17 mouse cellular contexts compared by ENCODE assay signal in genomic region chr12:9368682-9369081, GRCm38 (mm10).
DNase-seq lines count a peak whose midpoint lies in the region; ATAC-seq lines count a peak whose summit lies in the region.
"Had no signal": no experiment of that assay in that cellular context is flagged by ENCODE, and none has a peak within 500 bp of the region (broad histone marks: within the 10 kb centered on the region; RNA-seq: fewer than 3 reads in every experiment).

No protein-coding gene starts in this region.

- DNase-seq in adrenal gland, postnatal 10 days: peak; percentile 22
- DNase-seq in adrenal gland, adult 8-10 months: no peak
- DNase-seq in neural tube, embryonic 10.5 days (ENCODE audit: extremely low spot score, low spot score): no peak
- DNase-seq in hindlimb bud, embryonic 11.5 days (ENCODE audit: extremely low spot score, low read depth, low spot score): peak; percentile 56
- peak; percentile 43 for DNase-seq in skeletal muscle tissue, adult 2 months (ENCODE audit: low read depth, low spot score)
- no peak for DNase-seq in heart, postnatal 14 days
- no peak for DNase-seq in frontal cortex, postnatal 14 days (ENCODE audit: low spot score in 2 of 2)
- DNase-seq: B cell, adult 2 months; cerebellum, postnatal 36 days; liver; lung, embryonic 14.5 days; retina, postnatal 1 day had no signal

- peak; percentile 71; the same call in 1 of the 2 replicates for ATAC-seq in neural tube, embryonic 13.5 days (ENCODE audit: low read depth)

- no peak overlapping the region for H3K4me3 ChIP-seq in neural tube, embryonic 13.5 days
- H3K4me3 ChIP-seq: kidney, embryonic 15.5 days; midbrain, embryonic 10.5 days had no signal

- H3K36me3 ChIP-seq in neural tube, embryonic 13.5 days: no peaks in the 10 kb centered on the region
- H3K36me3 ChIP-seq: G1E; kidney, embryonic 15.5 days; midbrain, embryonic 10.5 days had no signal

- intact Hi-C loops in heart, postnatal 14 days (cut with DNase I): no loop called here

- H3K9ac ChIP-seq in neural tube, embryonic 13.5 days: no peak overlapping the region
- H3K9ac ChIP-seq: kidney, embryonic 15.5 days; lung, embryonic 14.5 days had no signal

- no peaks in the 10 kb centered on the region for H3K27me3 ChIP-seq in neural tube, embryonic 13.5 days
- H3K27me3 ChIP-seq: kidney, embryonic 15.5 days had no signal

- no peaks in the 10 kb centered on the region for H3K9me3 ChIP-seq in neural tube, embryonic 13.5 days
- H3K9me3 ChIP-seq: G1E; kidney, embryonic 15.5 days; midbrain, embryonic 10.5 days had no signal

- H3K27ac ChIP-seq in neural tube, embryonic 13.5 days (replicated peaks): no peak overlapping the region
- H3K27ac ChIP-seq: kidney, embryonic 15.5 days; midbrain, embryonic 10.5 days had no signal

- no peaks in the 10 kb centered on the region for H3K4me1 ChIP-seq in neural tube, embryonic 13.5 days (replicated peaks)
- H3K4me1 ChIP-seq: kidney, embryonic 15.5 days; midbrain, embryonic 10.5 days had no signal

- WGBS in neural tube, embryonic 13.5 days: 70% methylated on average over 5 of the region's 5 CpGs

- H3K4me2 ChIP-seq in neural tube, embryonic 13.5 days: no peak overlapping the region
- H3K4me2 ChIP-seq: heart, embryonic 11.5 days; kidney, embryonic 15.5 days; lung, embryonic 14.5 days had no signal

Comparison
In these comparisons a context has a peak if more than half of its experiments do, and no peak if none do; other contexts are left out.
1. DNase-seq: peak in adrenal gland, postnatal 10 days (single experiment), hindlimb bud, embryonic 11.5 days (single experiment) and skeletal muscle tissue, adult 2 months (single experiment); none in adrenal gland, adult 8-10 months (single experiment), neural tube, embryonic 10.5 days (single experiment), heart, postnatal 14 days (0 of 2) and frontal cortex, postnatal 14 days (0 of 2).